Mouse (Mus musculus) cortical plate, adult 2 months (tissue): ENCODE results near the gene Tyrobp.

ENCODE experiments used
- CTCF ChIP-seq: fragments of 200-500 bp; IDR thresholded peaks from 2 replicates; pipeline ENCODE4 v1.5.1; 2011; ENCODE audit warnings: mild to moderate bottlenecking, control low read depth, low read length; ENCODE audit not compliant: insufficient read depth; ENCODE audit errors: extremely low read depth
- POLR2A ChIP-seq: fragments of 200-500 bp; IDR thresholded peaks from 2 replicates; pipeline ENCODE4 v1.6.1; 2011; ENCODE audit warnings: mild to moderate bottlenecking, low read length, control low read depth; ENCODE audit not compliant: insufficient read depth; ENCODE audit errors: extremely low read depth

DNA sequence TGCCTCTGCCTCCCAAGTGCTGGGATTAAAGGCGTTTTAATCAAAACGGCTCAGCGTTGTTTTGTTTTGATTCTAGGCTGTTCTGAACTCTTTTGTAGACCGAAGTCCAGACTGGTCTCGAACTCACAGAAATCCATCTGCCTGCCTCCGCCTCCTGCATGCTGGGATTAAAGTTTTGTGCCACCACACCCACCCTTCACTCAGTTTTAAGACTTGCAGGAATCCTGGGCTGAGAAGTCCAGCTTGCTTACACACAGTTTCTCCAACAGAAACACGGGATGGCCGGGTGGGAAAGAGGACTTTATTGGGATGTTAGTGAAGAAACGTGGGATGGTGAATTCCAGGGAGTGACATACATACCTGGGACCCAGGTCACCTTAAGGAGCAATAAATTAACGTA is 21.1 kb downstream of the Tyrobp start:
- TF ChIP-seq CTCF: no peak
- TF ChIP-seq POLR2A: no peak
